Mouse (Mus musculus): ENCODE data around the gene Ulk4. TPM values are rescaled to one million over a fixed set of nuclear protein-coding genes. Genes with fewer than 3 reads are reported as not detected.

Gene Ulk4
- polyA plus RNA-seq, 1 experiment from 2014 or later: 122 TPM

GRCm38 (mm10) chr9:121285341-121286324 lies 8.6 kb upstream of the Ulk4 start:
- H3K9me3 ChIP-seq (ENCODE audit: low read length): no peaks in the 10 kb centered on the region
- no peaks in the 10 kb centered on the region for H3K36me3 ChIP-seq (ENCODE audit: insufficient read depth, low read length)
- H3K27me3 ChIP-seq (replicated peaks; ENCODE audit: insufficient read depth, low read length): no peaks in the 10 kb centered on the region
- DNase-seq (ENCODE audit: low spot score) (peak; percentile 82), ATAC-seq (peak; percentile 89)
- H3K27ac ChIP-seq (ENCODE audit: low read length): no peak overlapping the region
- 21% methylated on average over 29 of the region's 29 CpGs for WGBS
- H3K4me3 ChIP-seq (ENCODE audit: low read depth, low read length): peak overlapping the region; percentile 12; the same call in 1 of the 2 replicates
- H3K4me2 ChIP-seq (replicated peaks; ENCODE audit: low read depth, low read length): peak overlapping the region; percentile 59
- H3K9ac ChIP-seq (replicated peaks; ENCODE audit: low read depth): 0 out of 2 replicates have a peak overlapping the region, but pooled peaks have one; percentile 5
- TF ChIP-seq EP300 (IDR thresholded peaks at IDR 0.05) (no peak), CTCF (IDR thresholded peaks at IDR 0.05) (no peak)
- H3K4me1 ChIP-seq (ENCODE audit: insufficient read depth, low read depth, low read length): no peaks in the 10 kb centered on the region

DNA sequence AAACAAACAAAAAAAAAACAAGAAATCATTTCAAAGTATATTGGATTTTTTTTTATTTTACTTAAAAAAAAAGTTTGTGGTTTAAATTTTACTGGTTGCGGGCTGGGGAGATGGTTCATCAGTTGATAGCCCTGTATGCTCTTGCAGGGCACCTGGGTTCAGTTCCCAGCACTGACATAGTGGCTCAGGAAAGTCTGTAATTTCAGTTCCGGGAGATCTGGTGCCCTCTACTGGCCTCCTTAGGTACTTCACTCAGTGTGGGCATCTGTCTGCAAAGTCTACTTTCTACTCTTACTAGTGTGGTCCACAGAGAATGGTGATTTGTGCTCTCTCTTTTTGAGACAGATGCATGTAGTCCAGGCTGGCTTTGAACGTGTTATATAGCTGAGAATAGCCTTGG lies 7.4 kb upstream of the Ulk4 start:
- H3K9ac ChIP-seq (replicated peaks; ENCODE audit: low read depth): no peak overlapping the region
- no peaks in the 10 kb centered on the region for H3K9me3 ChIP-seq (ENCODE audit: low read length)
- no peaks in the 10 kb centered on the region for H3K4me1 ChIP-seq (ENCODE audit: insufficient read depth, low read depth, low read length)
- no peak overlapping the region for H3K4me3 ChIP-seq (ENCODE audit: low read depth, low read length)
- peak; percentile 43 for DNase-seq (ENCODE audit: low spot score)
- no peak for ATAC-seq
- H3K4me2 ChIP-seq (replicated peaks; ENCODE audit: low read depth, low read length): no peak overlapping the region
- no peaks in the 10 kb centered on the region for H3K36me3 ChIP-seq (ENCODE audit: insufficient read depth, low read length)
- H3K27me3 ChIP-seq (replicated peaks; ENCODE audit: insufficient read depth, low read length): no peaks in the 10 kb centered on the region
- TF ChIP-seq EP300 (IDR thresholded peaks at IDR 0.05): no peak
- peak; percentile 62 for TF ChIP-seq CTCF (IDR thresholded peaks at IDR 0.05)
- 87% methylated on average over 3 of the region's 3 CpGs for WGBS
- no peak overlapping the region for H3K27ac ChIP-seq (ENCODE audit: low read length)

GRCm38 (mm10) chr9:121283620-121284185 lies 6.7 kb upstream of the Ulk4 start:
- Histone ChIP-seq H3K9ac (replicated peaks; ENCODE audit: low read depth) (no peak overlapping the region), H3K27ac (ENCODE audit: low read length) (no peak overlapping the region), H3K4me2 (replicated peaks; ENCODE audit: low read depth, low read length) (no peak overlapping the region), H3K36me3 (ENCODE audit: insufficient read depth, low read length) (no peaks in the 10 kb centered on the region), H3K4me1 (ENCODE audit: insufficient read depth, low read depth, low read length) (no peaks in the 10 kb centered on the region), H3K4me3 (ENCODE audit: low read depth, low read length) (no peak overlapping the region), H3K9me3 (ENCODE audit: low read length) (no peaks in the 10 kb centered on the region), H3K27me3 (replicated peaks; ENCODE audit: insufficient read depth, low read length) (no peaks in the 10 kb centered on the region)
- 94% methylated on average over 6 of the region's 6 CpGs for WGBS
- TF ChIP-seq EP300 (IDR thresholded peaks at IDR 0.05) (no peak), CTCF (IDR thresholded peaks at IDR 0.05) (peak; percentile 76)
- DNase-seq (ENCODE audit: low spot score): peak; percentile 54
- no peak for ATAC-seq

DNA sequence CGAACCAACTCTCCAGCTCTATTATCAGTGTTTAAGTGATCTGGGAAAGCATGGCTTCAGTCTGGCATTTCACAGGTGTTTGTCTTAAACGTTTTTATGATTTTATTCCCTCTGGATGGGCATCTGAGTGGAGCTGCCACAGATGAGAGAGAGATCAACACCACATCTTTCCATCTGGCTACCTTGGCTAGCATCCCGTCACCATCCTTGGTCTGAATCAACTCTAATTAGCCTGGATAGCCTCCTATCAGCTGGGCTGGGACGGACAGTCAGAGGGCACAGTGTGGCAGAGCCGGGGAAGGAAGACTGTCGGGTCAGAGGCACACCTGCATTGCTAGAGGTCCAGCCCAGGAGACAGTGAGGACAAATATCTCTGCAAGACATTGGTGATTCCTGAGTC lies 4.9 kb upstream of the Ulk4 start:
- Histone ChIP-seq H3K4me2 (replicated peaks; ENCODE audit: low read depth, low read length) (no peak overlapping the region), H3K27me3 (replicated peaks; ENCODE audit: insufficient read depth, low read length) (no peaks in the 10 kb centered on the region), H3K36me3 (ENCODE audit: insufficient read depth, low read length) (no peaks in the 10 kb centered on the region), H3K27ac (ENCODE audit: low read length) (no peak overlapping the region), H3K4me1 (ENCODE audit: insufficient read depth, low read depth, low read length) (peaks cover 2% of the 10 kb centered on the region; the same call in 1 of the 2 replicates), H3K9me3 (ENCODE audit: low read length) (no peaks in the 10 kb centered on the region), H3K4me3 (ENCODE audit: low read depth, low read length) (no peak overlapping the region), H3K9ac (replicated peaks; ENCODE audit: low read depth) (no peak overlapping the region)
- TF ChIP-seq EP300 (IDR thresholded peaks at IDR 0.05): no peak
- no peak for TF ChIP-seq CTCF (IDR thresholded peaks at IDR 0.05)
- DNase-seq (ENCODE audit: low spot score): no peak
- no peak for ATAC-seq
- 74% methylated on average over 6 of the region's 6 CpGs for WGBS

DNA sequence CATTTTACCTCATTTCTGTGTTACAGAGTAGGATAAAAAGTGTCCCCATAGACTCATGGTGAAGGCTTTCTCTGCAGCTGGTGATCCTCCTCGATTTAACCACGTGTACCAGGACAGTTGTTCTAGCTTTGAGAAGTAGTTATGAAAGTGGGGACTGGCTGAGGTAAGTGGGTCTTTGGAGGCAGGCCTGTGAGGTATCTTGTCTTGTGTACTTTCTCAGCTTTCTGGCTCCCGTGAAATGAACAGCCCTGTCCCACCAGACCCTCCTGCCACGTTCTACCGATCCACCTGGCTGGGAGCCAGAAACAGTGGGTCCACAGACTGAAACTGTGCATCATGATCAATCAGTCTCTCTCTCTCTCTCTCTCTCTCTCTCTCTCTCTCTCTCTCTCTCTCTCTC lies 2.2 kb upstream of the Ulk4 start:
- H3K9ac ChIP-seq (replicated peaks; ENCODE audit: low read depth): no peak overlapping the region
- TF ChIP-seq EP300 (IDR thresholded peaks at IDR 0.05) (no peak), CTCF (IDR thresholded peaks at IDR 0.05) (no peak)
- peaks cover 2% of the 10 kb centered on the region; the same call in 1 of the 2 replicates for H3K4me1 ChIP-seq (ENCODE audit: insufficient read depth, low read depth, low read length)
- no peaks in the 10 kb centered on the region for H3K9me3 ChIP-seq (ENCODE audit: low read length)
- no peak overlapping the region for H3K27ac ChIP-seq (ENCODE audit: low read length)
- no peak overlapping the region for H3K4me2 ChIP-seq (replicated peaks; ENCODE audit: low read depth, low read length)
- H3K4me3 ChIP-seq (ENCODE audit: low read depth, low read length): no peak overlapping the region
- 79% methylated on average over 5 of the region's 5 CpGs for WGBS
- no peak for DNase-seq (ENCODE audit: low spot score)
- H3K36me3 ChIP-seq (ENCODE audit: insufficient read depth, low read length): no peaks in the 10 kb centered on the region
- no peak for ATAC-seq
- no peaks in the 10 kb centered on the region for H3K27me3 ChIP-seq (replicated peaks; ENCODE audit: insufficient read depth, low read length)

DNA sequence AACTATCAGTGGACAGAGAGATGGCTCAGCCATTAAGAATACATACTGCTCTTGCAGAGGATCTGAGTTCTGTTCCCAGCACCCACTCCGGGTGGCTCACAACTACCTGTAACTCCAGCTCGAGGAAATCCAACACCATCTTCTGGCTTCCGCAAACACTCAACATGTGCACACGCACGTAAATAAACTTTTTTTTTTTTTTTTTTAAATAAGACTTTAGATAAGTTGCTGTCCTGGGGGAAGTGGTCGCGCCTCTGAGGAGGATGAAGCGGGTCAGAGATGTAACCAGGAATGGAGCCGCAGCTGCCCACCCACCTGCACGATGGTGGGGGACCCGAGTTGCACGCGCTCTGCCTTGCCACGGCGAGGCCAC lies 266 bp downstream of the Ulk4 start:
- 9% methylated on average over 15 of the region's 15 CpGs for WGBS
- no peaks in the 10 kb centered on the region for H3K36me3 ChIP-seq (ENCODE audit: insufficient read depth, low read length)
- TF ChIP-seq CTCF (IDR thresholded peaks at IDR 0.05) (no peak), EP300 (IDR thresholded peaks at IDR 0.05) (no peak)
- H3K4me2 ChIP-seq (replicated peaks; ENCODE audit: low read depth, low read length): peak overlapping the region; percentile 82
- DNase-seq (ENCODE audit: low spot score) (no peak), ATAC-seq (no peak)
- no peak overlapping the region for H3K27ac ChIP-seq (ENCODE audit: low read length)
- peaks cover 2% of the 10 kb centered on the region; the same call in 1 of the 2 replicates for H3K4me1 ChIP-seq (ENCODE audit: insufficient read depth, low read depth, low read length)
- peak overlapping the region; percentile 37; the same call in 1 of the 2 replicates for H3K9ac ChIP-seq (replicated peaks; ENCODE audit: low read depth)
- no peaks in the 10 kb centered on the region for H3K27me3 ChIP-seq (replicated peaks; ENCODE audit: insufficient read depth, low read length)
- H3K9me3 ChIP-seq (ENCODE audit: low read length): no peaks in the 10 kb centered on the region
- H3K4me3 ChIP-seq (ENCODE audit: low read depth, low read length): peak overlapping the region; percentile 61

Data from lung, postnatal 0 days (tissue).